Mouse (Mus musculus): Measurements from ENCODE around the gene Itpr2.

The Itpr2 gene

DNA sequence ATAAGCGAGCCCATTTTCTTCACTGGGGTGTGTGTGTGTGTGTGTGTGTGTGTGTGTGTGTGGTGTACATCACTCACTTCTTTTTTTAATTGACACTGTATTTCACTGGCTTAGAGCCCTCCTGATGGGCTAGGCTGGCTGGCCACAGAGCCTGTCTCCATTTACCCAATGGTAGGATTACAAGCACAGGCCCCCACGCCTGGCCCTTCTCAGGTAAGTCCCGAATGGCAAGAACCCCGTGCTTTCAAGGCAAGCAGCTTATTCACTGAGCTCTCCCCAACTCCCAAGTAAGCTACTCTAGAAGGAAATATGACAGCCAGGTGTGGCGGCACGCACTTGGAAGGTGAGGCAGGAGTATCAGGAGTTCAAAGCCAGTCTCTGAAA is 91.6 kb downstream of the Itpr2 start:
- no peak for DNase-seq

GRCm38 (mm10) chr6:146409692-146410426 is 92.2 kb downstream of the Itpr2 start:
- DNase-seq: peak; percentile 62

DNA sequence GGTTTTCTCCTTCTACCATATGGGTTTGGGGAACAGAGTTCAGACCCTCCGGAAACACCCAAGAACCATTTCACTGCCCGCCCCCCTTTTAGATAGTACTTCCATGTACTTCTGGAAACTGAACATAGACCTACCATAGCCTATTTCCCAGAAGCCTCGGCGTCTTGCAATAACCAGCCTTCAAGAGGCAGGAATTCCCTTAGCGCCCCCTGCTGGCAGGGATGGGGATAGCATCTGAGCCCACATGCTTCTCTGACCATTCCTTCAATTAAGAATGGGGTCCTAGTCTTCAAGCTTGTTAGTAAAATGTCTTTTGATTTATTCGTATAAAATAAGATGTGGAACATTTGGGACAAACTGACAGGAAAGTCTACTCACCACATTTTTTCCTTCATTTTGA is 96.6 kb downstream of the Itpr2 start:
- DNase-seq: no peak

DNA sequence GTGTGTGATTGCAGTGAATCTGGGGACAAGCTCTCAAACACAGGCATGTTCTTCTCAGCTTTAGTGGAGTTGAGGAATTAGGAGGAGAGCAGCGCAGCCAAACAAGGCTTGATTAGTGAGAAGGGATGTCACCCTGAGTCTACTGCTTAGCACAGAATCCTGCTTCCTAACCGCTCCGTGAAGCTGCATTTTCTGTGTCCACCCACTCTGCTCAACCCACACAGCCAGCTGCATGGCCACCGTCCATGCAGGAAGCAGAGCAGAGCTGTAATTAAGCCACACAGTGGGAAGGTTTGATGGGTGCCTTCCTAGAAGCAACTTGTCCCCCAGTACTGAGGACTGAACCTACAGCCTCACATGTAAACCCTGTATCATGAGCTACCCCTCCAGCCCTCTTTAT is 97.1 kb downstream of the Itpr2 start:
- DNase-seq: no peak

DNA sequence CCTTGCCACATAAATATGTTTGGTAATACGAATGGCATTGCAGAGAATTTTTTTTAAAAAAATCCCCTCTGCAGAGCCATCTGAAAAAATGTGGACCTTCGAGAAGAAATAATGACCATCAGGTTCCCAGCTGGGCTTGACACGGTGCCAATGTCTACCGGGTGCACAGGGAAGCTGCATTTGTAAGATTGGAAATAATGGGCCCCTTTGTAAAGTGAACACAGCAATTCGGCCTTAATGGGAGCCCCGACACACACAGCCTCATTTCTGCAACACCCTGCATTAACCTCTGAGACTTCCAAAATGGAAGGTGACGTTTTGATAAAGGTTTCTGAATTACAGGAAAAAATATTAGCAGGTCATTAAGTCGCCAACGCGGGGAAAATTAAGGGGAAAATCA is 97.9 kb downstream of the Itpr2 start:
- no peak for DNase-seq

GRCm38 (mm10) chr6:146402905-146403642 is 98.9 kb downstream of the Itpr2 start:
- DNase-seq: no peak

DNA sequence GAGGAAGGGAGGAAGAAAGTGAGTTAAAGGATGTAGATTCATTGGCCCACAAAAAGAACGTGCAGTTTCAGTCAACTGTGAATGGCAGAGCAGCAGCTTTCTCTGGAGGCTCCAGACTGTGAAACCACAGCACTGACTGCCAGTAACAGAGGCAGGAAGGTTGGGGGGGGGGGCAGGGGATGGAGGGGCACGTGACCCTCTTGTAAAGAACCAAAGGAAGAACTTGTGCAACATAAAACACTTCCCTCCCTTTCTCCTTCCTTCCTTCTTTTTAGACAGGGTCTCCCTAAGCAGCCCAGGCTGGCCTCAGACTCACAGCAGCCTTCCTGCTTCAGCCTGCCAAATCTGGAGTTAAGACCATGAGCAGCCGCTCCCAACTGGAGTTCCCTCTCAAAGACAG is 104.2 kb downstream of the Itpr2 start:
- no peak for DNase-seq

- no peak for DNase-seq
Observed at GRCm38 (mm10) chr6:146396253-146396652, 105.8 kb downstream of the Itpr2 start.

- DNase-seq: no peak
Observed at GRCm38 (mm10) chr6:146395616-146396015, 106.4 kb downstream of the Itpr2 start.

DNA sequence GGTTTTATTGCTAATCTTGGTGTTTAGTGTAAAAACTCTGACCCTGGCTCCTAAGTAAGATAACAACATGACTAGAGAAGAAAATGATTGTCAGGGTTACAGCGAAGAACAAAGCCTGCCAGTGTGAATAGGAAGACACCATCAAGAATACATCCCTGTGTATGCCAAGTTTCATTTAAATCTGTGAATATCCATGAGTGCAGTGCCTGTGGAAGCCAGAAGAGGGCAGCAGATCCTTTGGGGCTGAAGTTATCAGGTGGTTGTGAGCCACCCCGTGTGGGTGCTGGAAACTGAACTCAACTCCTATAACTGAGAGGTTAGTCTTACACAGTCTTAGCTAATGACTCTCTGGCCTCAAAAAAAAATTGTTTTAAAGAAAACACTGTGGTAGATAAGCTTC is 109.8 kb downstream of the Itpr2 start:
- DNase-seq: no peak

DNA sequence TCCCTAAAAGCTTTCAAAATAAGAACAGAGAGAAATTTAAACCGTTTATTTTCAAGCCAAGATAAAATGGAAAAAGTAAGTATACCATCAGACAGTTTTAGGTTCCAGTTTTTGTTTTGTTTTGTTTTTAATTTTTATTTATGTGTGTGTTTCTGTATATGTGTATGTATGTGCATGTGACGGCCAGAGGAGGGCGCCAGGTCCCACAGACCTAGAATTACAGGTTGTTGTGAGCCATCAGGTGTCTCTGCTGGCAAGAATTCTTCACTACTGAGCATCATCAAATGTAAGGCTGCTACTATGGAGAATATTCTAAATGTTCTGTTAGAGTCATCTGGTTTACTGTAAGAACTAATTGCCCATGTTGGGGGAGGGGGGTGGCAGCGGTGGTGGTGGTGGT is 111.9 kb downstream of the Itpr2 start:
- no peak for DNase-seq

- DNase-seq: no peak
Observed at GRCm38 (mm10) chr6:146388010-146388409, 114.0 kb downstream of the Itpr2 start.

DNA sequence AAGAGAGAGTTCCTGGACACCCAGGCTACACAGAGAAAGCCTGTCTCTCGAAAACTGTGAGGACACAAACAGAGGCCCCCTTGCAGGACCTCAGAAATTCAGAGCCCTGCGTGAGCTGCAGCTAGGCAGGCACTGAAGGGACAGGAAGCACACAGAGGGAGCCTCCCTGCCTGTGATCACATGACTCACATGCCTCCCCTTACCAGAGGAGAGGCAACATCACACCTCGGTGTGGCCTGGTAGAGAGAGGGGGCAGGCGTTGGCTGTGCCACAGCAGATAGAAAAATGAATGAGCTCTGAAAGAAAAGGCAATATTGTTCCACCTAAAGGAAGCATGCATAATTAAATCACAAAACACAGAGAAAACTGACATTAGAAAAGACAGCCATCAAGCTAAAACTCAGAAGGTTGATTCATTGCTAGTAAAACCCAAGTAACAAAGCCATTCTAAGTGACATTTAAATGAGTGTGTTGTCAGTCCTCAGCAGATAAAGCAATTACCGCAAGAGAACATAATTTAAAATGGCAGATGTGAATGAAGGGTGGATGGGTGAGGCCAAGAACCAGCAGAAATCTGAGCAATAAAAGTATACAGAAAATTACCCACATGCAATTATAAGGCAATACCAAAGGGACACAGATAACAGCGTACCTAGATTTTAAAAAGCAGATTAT is 114.8 kb downstream of the Itpr2 start:
- no peak for DNase-seq

- no peak for DNase-seq
Observed at GRCm38 (mm10) chr6:146379263-146379662, 122.8 kb downstream of the Itpr2 start.

DNA sequence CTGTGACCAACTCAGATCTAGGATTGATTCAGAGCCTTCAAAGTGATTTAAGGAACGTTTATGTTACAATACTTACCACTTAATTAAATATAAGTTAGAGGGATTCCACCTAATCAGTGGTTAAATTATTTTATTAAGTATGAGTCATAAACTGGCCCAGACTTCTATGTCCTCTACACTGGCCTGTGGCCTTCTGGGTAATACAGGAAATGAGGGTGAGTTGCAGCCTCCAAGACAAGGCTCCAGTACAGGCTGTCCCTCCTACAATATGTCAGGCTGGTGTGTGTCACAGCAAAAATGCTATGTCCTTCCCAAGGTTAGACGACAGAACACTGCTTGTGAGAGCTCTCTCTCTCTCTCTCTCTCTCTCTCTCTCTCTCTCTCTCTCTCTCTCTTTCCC is 130.5 kb downstream of the Itpr2 start:
- DNase-seq: no peak

- no peak for DNase-seq
Observed at GRCm38 (mm10) chr6:146366180-146366579, 135.8 kb downstream of the Itpr2 start.

- no peak for DNase-seq
Observed at GRCm38 (mm10) chr6:146357911-146358310, 144.1 kb downstream of the Itpr2 start.

- DNase-seq: no peak
Observed at GRCm38 (mm10) chr6:146352258-146352805, 149.7 kb downstream of the Itpr2 start.

- no peak for DNase-seq
Observed at GRCm38 (mm10) chr6:146351816-146352215, 150.2 kb downstream of the Itpr2 start.

GRCm38 (mm10) chr6:146347568-146347967 is 154.5 kb downstream of the Itpr2 start:
- no peak for DNase-seq

DNA sequence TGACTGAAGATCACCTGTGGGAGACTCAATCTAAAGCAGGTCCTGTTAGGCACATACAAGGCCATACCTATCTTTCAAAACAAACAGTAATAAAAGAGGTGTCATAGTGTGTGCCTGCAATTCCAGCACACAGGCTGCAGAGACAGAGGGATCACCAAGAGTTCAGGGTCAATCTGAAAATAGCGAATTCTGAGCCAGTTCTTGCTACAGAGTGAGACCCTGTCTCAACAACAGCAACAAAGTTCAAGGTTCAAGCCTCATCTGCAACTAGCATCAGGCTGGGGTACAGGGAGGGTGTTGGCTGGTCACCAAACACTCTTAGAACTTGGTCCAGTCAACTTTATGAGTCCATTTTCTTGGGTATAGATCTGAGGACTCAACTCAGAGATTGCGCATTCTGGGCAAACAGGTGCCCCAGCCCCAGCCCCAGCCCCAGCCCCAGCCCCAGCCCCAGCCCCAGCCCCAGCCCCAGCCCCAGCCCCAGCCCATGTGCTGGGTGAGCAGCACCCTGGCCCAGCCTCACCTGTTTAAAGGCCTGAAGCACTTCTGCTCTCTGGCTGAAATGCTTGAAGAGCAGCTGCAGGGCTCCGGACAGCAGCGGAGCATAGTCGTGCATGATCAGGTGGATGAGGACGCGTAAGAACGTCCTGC is 155.4 kb downstream of the Itpr2 start:
- no peak for DNase-seq

DNA sequence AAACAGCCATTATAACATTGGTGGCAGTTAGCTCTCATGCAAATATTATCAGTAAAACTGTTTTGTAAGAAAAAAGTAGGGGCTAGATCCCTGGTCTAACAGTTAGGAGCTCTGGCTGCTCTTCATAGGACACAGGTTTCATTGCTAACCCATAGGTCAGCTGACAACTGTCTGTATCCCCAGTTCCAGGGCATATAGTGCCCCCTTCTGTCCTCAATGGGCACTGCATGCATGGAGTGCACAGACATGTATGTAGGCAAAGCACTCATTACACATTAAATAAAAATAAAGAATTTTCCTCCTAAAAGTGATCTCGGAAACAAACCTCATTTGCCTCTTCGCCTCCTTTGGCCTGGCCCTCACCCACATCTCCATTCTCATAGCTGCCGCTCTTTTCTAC is 157.3 kb downstream of the Itpr2 start:
- no peak for DNase-seq

Measured in cerebellum, adult 11 months (tissue).